Comparison of ENCODE assay signal across 8 mouse cellular contexts in genomic region chr12:32291962-32292748, GRCm38 (mm10).
DNase-seq lines count a peak whose midpoint lies in the region; ATAC-seq lines count a peak whose summit lies in the region.

No protein-coding gene starts in this region.

- no peaks in the 10 kb centered on the region for H3K4me1 ChIP-seq in hindbrain, embryonic 14.5 days (replicated peaks; ENCODE audit: control insufficient read depth, insufficient read depth, low read length)

- peak overlapping the region; percentile 29 for H3K4me3 ChIP-seq in hindbrain, embryonic 14.5 days (replicated peaks; ENCODE audit: low read length)

- no peaks in the 10 kb centered on the region for H3K36me3 ChIP-seq in hindbrain, embryonic 14.5 days (replicated peaks; ENCODE audit: control insufficient read depth, insufficient read depth)

- H3K9me3 ChIP-seq in hindbrain, embryonic 14.5 days (ENCODE audit: control insufficient read depth, low read length), result no peaks in the 10 kb centered on the region

- 28% methylated on average over 18 of the region's 18 CpGs for WGBS in hindbrain, embryonic 14.5 days

- H3K4me2 ChIP-seq in hindbrain, embryonic 14.5 days (replicated peaks), result peak overlapping the region; percentile 60

- H3K27ac ChIP-seq in hindbrain, embryonic 14.5 days, result no peak overlapping the region

- DNase-seq in R1 (ENCODE audit: low read depth, low spot score), result peak; percentile 82
- peak; percentile 64 to 79 for DNase-seq in cerebellum, postnatal 10 days
- DNase-seq in frontal cortex, postnatal 14 days (ENCODE audit: low spot score in 2 of 2), result peak; percentile 39 to 42
- DNase-seq in hindbrain, embryonic 14.5 days (ENCODE audit: low spot score), result peak; percentile 85
- peak; percentile 56 to 64 for DNase-seq in layer of hippocampus, postnatal 25 days (ENCODE audit: extremely low spot score in 1 of 2, low spot score in 1 of 2)
- DNase-seq in lung, postnatal 25 days (ENCODE audit: low spot score), result peak; percentile 72
- peak; percentile 50 for DNase-seq in retina, adult 2 months (ENCODE audit: low read depth, low spot score)
- DNase-seq in thymus, postnatal 25 days, result peak; percentile 72

- peak; percentile 91 for ATAC-seq in hindbrain, embryonic 14.5 days (ENCODE audit: low FRiP score)

- H3K27me3 ChIP-seq in hindbrain, embryonic 14.5 days (ENCODE audit: control insufficient read depth, insufficient read depth, low read length), result no peaks in the 10 kb centered on the region

- peak overlapping the region; percentile 52 for H3K9ac ChIP-seq in hindbrain, embryonic 14.5 days
